Mouse (Mus musculus) midbrain, embryonic 16.5 days (tissue): Measurements from ENCODE around the gene Lrrk2. TPM values are rescaled to one million over a fixed set of nuclear protein-coding genes. Genes with fewer than 3 reads are reported as not detected.

Source experiments
- ATAC-seq: fragments of 200-750 bp; cut with Nextera tagmentation; 2 replicates; pipeline ENCODE4 v1.8.0; 2017; ENCODE audit warnings: moderate TSS enrichment
- H3K27ac ChIP-seq: fragments of 300-500 bp; sonication (generic); 2 replicates; pipeline ENCODE4 v1.5.1; 2014; ENCODE audit warnings: mild to moderate bottlenecking, low read length, mixed read lengths
- H3K27me3 ChIP-seq: fragments of 300-500 bp; sonication (generic); 2 replicates; pipeline ENCODE4 v1.6.1; 2014; ENCODE audit warnings: low read depth, low read length, mixed read lengths; ENCODE audit not compliant: control insufficient read depth, insufficient read depth
- H3K36me3 ChIP-seq: fragments of 300-500 bp; sonication (generic); 2 replicates; pipeline ENCODE4 v1.6.1; 2014; ENCODE audit warnings: mild to moderate bottlenecking, low read length, moderate library complexity, mixed read lengths; ENCODE audit not compliant: control insufficient read depth, insufficient read depth
- H3K4me1 ChIP-seq: fragments of 300-500 bp; sonication (generic); 2 replicates; pipeline ENCODE4 v1.6.1; 2014; ENCODE audit warnings: mild to moderate bottlenecking, low read length, mixed read lengths; ENCODE audit not compliant: control insufficient read depth, insufficient read depth
- H3K4me2 ChIP-seq: fragments of 300-500 bp; sonication (generic); 2 replicates; pipeline ENCODE4 v1.6.1; 2014; ENCODE audit warnings: mild to moderate bottlenecking, low read length, mixed read lengths
- H3K4me3 ChIP-seq: fragments of 300-500 bp; sonication (generic); 2 replicates; pipeline ENCODE4 v1.5.1; 2014; ENCODE audit warnings: low read depth, mild to moderate bottlenecking, low read length, moderate library complexity, mixed read lengths
- H3K9ac ChIP-seq: fragments of 300-500 bp; sonication (generic); 2 replicates; pipeline ENCODE4 v1.6.1; 2014; ENCODE audit warnings: low read depth, low read length, mixed read lengths
- H3K9me3 ChIP-seq: fragments of 300-500 bp; sonication (generic); replicated peaks from 2 replicates; pipeline ENCODE4 v1.6.1; 2014; ENCODE audit warnings: mild to moderate bottlenecking, low read length, mixed read lengths; ENCODE audit not compliant: control insufficient read depth, poor library complexity, severe bottlenecking
- WGBS: fragments of 180-500 bp; shearing (Covaris S2); extraction: QIAGEN DNeasy Blood & Tissue Kit; methylation state at CpG from one replicate; pipeline ENCODE4 v1.1.7; 2014; 5-methylcytosine and 5-hydroxymethylcytosine counted together
- polyA plus RNA-seq: library from polyadenylated mRNA; unstranded; fragments of >200 nt; fragmentation: Nextera tagmentation; extraction: Ambion mirVana; gene quantifications from 2 replicates; pipeline ENCODE4 v1.2.1, GENCODE M21; 2015

Gene Lrrk2
- polyA plus RNA-seq, 1 experiment from 2014 or later: 1.5 TPM

DNA sequence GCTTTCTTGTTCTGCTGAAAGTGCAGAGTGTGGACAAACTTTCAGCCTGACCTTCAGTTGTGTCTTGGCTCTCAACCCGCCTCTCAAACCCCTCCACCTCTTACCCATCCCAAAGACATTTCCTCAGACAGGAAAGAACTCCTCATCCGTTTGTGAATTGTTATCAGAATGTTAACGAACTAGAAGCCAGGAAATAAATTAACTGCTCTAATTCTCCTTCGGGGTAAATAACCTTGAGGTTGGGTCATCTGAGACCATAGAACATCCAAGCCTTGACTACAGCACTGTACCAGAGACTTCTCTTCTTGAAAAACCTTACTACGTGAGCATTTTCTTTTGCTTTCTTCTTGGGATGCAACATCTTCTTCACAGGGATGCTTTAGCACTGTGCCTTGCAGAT is 988 bp upstream of the Lrrk2 start:
- no peaks in the 10 kb centered on the region for H3K9me3 ChIP-seq
- no peak overlapping the region for H3K9ac ChIP-seq
- H3K4me1 ChIP-seq: peaks cover 7% of the 10 kb centered on the region; the same call in 1 of the 2 replicates
- H3K27ac ChIP-seq: no peak overlapping the region
- no peaks in the 10 kb centered on the region for H3K36me3 ChIP-seq
- H3K4me2 ChIP-seq: no peak overlapping the region
- WGBS: 85% methylated on average over 5 of the region's 5 CpGs
- ATAC-seq: no peak
- H3K27me3 ChIP-seq: no peaks in the 10 kb centered on the region
- no peak overlapping the region for H3K4me3 ChIP-seq

DNA sequence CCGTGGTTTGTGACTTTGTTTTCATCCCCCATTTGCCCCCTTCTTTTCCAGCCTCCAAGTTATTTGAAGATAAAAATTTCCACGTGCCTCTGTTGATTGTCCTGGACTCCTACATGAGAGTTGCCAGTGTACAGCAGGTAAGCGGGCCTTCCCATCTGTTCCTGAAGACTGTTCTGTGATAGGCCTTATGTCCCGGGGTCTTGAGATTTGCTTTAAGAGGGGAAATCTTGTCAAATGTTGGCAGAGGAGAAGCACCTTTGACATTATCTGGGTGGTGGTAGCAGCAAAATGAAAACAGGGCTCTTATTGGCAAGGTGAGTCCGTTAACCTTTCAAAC is 562 bp downstream of the Lrrk2 start:
- Histone ChIP-seq H3K36me3 (no peaks in the 10 kb centered on the region), H3K27ac (no peak overlapping the region), H3K4me2 (peak overlapping the region; percentile 65), H3K4me3 (peak overlapping the region; percentile 45), H3K9ac (peak overlapping the region; percentile 60), H3K9me3 (no peaks in the 10 kb centered on the region), H3K4me1 (peaks cover 7% of the 10 kb centered on the region; the same call in 1 of the 2 replicates), H3K27me3 (no peaks in the 10 kb centered on the region)
- WGBS: 44% methylated on average over 5 of the region's 5 CpGs
- no peak for ATAC-seq

DNA sequence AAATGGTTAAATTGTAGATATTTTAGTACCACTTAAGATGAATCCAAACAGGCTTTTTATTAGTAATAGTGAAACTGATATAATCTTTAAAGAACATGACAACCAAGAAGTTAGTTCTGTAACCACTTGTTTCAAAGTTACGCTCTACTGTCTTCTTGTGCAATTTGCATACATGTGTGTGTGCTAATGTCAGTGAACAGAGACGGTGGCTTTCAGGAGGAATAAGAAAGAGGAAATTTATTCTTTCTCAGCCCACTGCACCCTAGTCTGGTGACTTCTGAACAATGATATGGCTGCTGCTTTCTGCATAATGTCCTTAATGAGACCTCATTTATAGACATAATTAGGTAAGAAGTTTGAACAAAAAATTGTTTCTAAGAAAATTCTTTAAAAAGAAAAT is 7.1 kb downstream of the Lrrk2 start:
- Histone ChIP-seq H3K4me1 (no peaks in the 10 kb centered on the region), H3K27me3 (no peaks in the 10 kb centered on the region), H3K36me3 (no peaks in the 10 kb centered on the region), H3K9ac (no peak overlapping the region), H3K4me2 (no peak overlapping the region), H3K4me3 (no peak overlapping the region), H3K27ac (no peak overlapping the region), H3K9me3 (no peaks in the 10 kb centered on the region)
- 76% methylated on average over 2 of the region's 2 CpGs for WGBS
- ATAC-seq: no peak

DNA sequence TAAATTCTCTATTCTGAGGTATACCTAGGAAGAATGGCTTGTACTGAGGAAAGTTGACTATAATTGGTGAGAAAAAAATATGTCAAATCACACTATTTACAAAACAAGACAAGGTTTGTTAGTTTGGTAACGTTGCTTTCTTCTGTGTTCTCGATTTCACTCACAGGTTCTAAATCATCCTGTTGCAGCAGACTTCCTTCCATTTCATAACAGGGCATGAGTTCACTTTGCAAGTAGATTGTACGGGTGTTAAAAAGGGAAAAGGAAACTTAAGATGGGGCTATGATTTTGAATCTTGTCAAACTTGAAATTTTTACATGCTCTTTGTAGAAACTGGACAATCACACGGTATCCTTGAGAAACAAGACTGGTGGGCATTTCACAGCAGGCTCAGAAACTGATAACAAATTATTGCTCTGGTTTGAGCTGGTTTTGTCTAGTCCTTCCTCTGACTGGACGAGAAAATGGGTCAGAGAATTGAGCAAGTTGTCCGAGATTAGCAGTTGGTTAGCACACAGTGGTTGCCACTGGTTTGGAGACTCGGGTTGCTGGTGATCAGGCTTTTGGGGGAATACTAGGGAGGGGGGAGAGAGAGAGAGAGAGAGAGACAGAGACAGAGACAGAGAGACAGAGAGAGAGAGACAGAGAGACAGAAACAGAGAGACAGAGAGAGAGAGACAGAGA is 13.0 kb downstream of the Lrrk2 start:
- no peaks in the 10 kb centered on the region for H3K9me3 ChIP-seq
- H3K27me3 ChIP-seq: no peaks in the 10 kb centered on the region
- ATAC-seq: no peak
- no peak overlapping the region for H3K9ac ChIP-seq
- no peak overlapping the region for H3K4me2 ChIP-seq
- WGBS: 86% methylated on average over 7 of the region's 7 CpGs
- H3K4me3 ChIP-seq: no peak overlapping the region
- H3K36me3 ChIP-seq: no peaks in the 10 kb centered on the region
- no peaks in the 10 kb centered on the region for H3K4me1 ChIP-seq
- no peak overlapping the region for H3K27ac ChIP-seq

DNA sequence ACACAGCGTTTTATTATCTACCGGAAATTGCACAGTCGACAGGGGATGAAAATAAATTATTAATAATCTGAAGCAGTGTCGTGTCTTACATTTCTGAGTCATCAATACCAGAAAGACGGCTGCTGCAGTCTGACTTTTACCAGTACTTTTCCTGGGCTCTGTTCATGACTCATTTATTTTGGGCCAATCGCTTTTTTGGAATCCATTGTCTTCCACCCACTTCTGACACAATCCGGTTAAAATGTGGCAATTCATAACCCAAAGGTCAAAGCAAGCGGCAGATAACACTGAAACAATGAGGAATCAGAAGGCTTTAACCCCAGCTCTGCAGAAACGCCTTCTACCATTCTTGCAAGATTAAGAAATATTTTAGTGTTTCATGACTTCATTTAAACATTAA is 17.7 kb downstream of the Lrrk2 start:
- 81% methylated on average over 9 of the region's 9 CpGs for WGBS
- Histone ChIP-seq H3K27me3 (no peaks in the 10 kb centered on the region), H3K27ac (no peak overlapping the region)

DNA sequence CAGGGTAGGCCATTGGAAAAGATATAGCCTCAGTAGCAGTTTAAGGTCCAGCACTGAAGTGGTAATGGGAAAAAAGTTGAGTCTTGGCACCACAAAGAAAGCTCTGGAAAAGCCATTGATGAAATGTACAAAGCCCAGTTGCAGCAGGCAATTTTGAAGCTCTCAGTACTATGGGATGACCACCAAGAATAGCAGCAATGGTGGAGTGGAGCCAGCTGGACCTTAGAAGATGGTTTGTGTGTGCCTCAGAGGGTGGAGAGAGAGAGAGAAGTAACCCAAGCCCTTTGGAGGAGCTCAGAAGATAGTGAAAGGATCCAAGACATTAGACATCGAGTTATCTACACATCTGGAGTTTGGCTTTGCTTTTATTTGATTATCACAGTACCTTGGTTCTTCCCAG is 20.1 kb downstream of the Lrrk2 start:
- Histone ChIP-seq H3K4me2 (no peak overlapping the region), H3K9ac (no peak overlapping the region), H3K36me3 (no peaks in the 10 kb centered on the region), H3K9me3 (no peaks in the 10 kb centered on the region), H3K27me3 (no peaks in the 10 kb centered on the region), H3K4me1 (no peaks in the 10 kb centered on the region), H3K4me3 (no peak overlapping the region), H3K27ac (no peak overlapping the region)
- WGBS: 82% methylated on average over 1 of the region's 1 CpGs
- no peak for ATAC-seq

More for the DNA sequence above, 17.7 kb downstream of the Lrrk2 start:
- Histone ChIP-seq H3K36me3 (no peaks in the 10 kb centered on the region), H3K4me2 (no peak overlapping the region), H3K9ac (no peak overlapping the region), H3K4me1 (no peaks in the 10 kb centered on the region), H3K9me3 (no peaks in the 10 kb centered on the region), H3K4me3 (no peak overlapping the region)
- ATAC-seq: no peak

GRCm38 (mm10) chr15:91693856-91694255 is 20.9 kb downstream of the Lrrk2 start:
- no peaks in the 10 kb centered on the region for H3K27me3 ChIP-seq
- H3K9ac ChIP-seq: no peak overlapping the region
- ATAC-seq: no peak
- 96% methylated on average over 2 of the region's 2 CpGs for WGBS
- no peak overlapping the region for H3K4me3 ChIP-seq
- no peak overlapping the region for H3K4me2 ChIP-seq
- H3K4me1 ChIP-seq: no peaks in the 10 kb centered on the region
- no peaks in the 10 kb centered on the region for H3K9me3 ChIP-seq
- H3K27ac ChIP-seq: no peak overlapping the region
- no peaks in the 10 kb centered on the region for H3K36me3 ChIP-seq

- Histone ChIP-seq H3K4me1 (no peaks in the 10 kb centered on the region), H3K4me2 (no peak overlapping the region), H3K27ac (no peak overlapping the region), H3K9me3 (no peaks in the 10 kb centered on the region), H3K36me3 (no peaks in the 10 kb centered on the region), H3K4me3 (no peak overlapping the region), H3K9ac (no peak overlapping the region), H3K27me3 (no peaks in the 10 kb centered on the region)
- WGBS: 45% methylated on average over 1 of the region's 1 CpGs
- no peak for ATAC-seq
These were observed 27.9 kb downstream of the Lrrk2 start for GRCm38 (mm10) chr15:91700841-91701240.

DNA sequence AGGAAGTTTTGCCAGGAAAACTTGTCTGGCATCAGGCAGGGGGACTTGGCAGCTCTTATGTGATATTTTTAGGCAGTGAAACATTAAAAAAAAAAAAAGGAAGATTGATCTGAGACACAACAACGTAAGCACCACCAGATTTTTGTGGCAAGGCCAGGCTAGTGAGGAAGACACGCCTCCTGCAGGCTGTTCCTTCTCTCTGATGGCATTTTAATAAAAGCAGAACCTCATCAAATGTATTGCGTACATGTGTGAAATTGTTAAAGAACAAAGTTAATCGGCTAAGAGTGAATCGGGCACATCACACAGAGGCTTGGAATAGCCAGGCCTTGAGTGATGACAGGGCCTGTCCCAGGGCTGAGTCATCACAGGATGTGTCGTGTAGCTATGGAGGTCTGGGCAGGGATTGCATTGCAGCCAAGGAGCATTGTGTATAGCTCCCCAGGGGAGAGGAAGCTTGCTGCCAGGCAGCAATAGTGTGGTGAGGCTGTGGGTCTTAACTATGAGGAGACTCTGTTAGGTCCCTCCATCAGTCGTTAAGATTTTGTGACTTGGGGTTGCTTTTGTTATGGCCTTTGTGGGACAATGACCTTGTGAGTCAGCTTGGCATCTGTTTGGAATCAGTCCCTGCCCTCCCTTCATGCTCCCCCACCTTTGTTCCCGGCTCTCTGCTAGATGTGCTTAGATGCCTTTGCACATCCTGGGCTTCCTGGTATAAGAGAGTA is 30.2 kb downstream of the Lrrk2 start:
- no peak overlapping the region for H3K9ac ChIP-seq
- no peaks in the 10 kb centered on the region for H3K4me1 ChIP-seq
- no peaks in the 10 kb centered on the region for H3K9me3 ChIP-seq
- H3K36me3 ChIP-seq: no peaks in the 10 kb centered on the region
- no peaks in the 10 kb centered on the region for H3K27me3 ChIP-seq
- WGBS: 45% methylated on average over 8 of the region's 8 CpGs
- 0 out of 2 replicates have a peak, but pooled peaks have one; percentile 36 for ATAC-seq
- no peak overlapping the region for H3K27ac ChIP-seq
- H3K4me3 ChIP-seq: no peak overlapping the region
- H3K4me2 ChIP-seq: no peak overlapping the region
